Mouse (Mus musculus) cortical plate, adult 2 months (tissue): ENCODE results near the gene Srrm4. TPM values are rescaled to one million over a fixed set of nuclear protein-coding genes. Genes with fewer than 3 reads are reported as not detected.
A peak's percentile ranks its signal among the peaks of the same experiment; 100 is the strongest.

Experiments used
- H3K27ac ChIP-seq: fragments of 200-500 bp; 2 replicates; pipeline ENCODE4 v1.5.1; 2012; ENCODE audit warnings: low read length, control low read depth, inconsistent platforms; ENCODE audit not compliant: insufficient read depth
- H3K4me1 ChIP-seq: fragments of 200-500 bp; 2 replicates; pipeline ENCODE4 v1.6.1; 2011; ENCODE audit warnings: low read length; ENCODE audit not compliant: control insufficient read depth, insufficient read depth
- H3K4me3 ChIP-seq: fragments of 200-500 bp; 2 replicates; pipeline ENCODE4 v1.5.1; 2011; ENCODE audit warnings: mild to moderate bottlenecking, low read length, control low read depth; ENCODE audit not compliant: insufficient read depth
- CTCF ChIP-seq: fragments of 200-500 bp; IDR thresholded peaks from 2 replicates; pipeline ENCODE4 v1.5.1; 2011; ENCODE audit warnings: mild to moderate bottlenecking, control low read depth, low read length; ENCODE audit not compliant: insufficient read depth; ENCODE audit errors: extremely low read depth
- POLR2A ChIP-seq: fragments of 200-500 bp; IDR thresholded peaks from 2 replicates; pipeline ENCODE4 v1.6.1; 2011; ENCODE audit warnings: mild to moderate bottlenecking, low read length, control low read depth; ENCODE audit not compliant: insufficient read depth; ENCODE audit errors: extremely low read depth
- polyA plus RNA-seq: library from polyadenylated mRNA; depleted of rRNA; stranded (reverse); fragments of >200 nt; gene quantifications from 2 replicates; pipeline ENCODE4 v1.2.3, GENCODE M21; 2012

Srrm4 gene
- polyA plus RNA-seq, 1 experiment = 18.4 TPM

DNA sequence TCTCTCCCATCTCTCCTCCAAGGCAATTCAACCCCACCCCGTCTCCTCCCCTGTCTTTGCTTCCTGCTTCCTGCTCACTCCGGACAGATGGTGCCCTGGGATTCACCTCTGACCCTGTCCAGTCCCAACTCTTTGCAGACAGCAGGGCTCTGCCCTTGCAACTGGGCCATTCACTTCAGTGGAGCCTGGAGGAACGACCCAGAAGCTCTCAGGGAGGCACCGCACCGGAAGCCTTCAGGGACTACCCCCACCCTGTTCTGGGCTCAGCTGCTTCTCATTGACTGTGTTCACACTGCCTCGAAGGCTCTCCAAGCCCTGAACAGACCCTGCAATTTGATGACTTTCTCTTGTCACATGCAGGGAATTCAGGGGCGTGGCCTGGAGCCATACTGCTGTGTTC, 94.4 kb downstream of the Srrm4 start:
- Histone ChIP-seq H3K27ac (no peak overlapping the region), H3K4me3 (no peak overlapping the region), H3K4me1 (peaks cover 4% of the 10 kb centered on the region)
- no peak for TF ChIP-seq CTCF
- TF ChIP-seq POLR2A = no peak

GRCm38 (mm10) chr5:116496717-116497116, 94.9 kb downstream of the Srrm4 start:
- Histone ChIP-seq H3K4me3 (no peak overlapping the region), H3K4me1 (peaks cover 6% of the 10 kb centered on the region), H3K27ac (no peak overlapping the region)
- no peak for TF ChIP-seq POLR2A
- no peak for TF ChIP-seq CTCF

GRCm38 (mm10) chr5:116495466-116495865, 96.2 kb downstream of the Srrm4 start:
- H3K27ac ChIP-seq = no peak overlapping the region
- H3K4me1 ChIP-seq = peaks cover 9% of the 10 kb centered on the region
- H3K4me3 ChIP-seq = no peak overlapping the region
- TF ChIP-seq CTCF = no peak
- TF ChIP-seq POLR2A = no peak

GRCm38 (mm10) chr5:116494377-116494776, 97.2 kb downstream of the Srrm4 start:
- no peak overlapping the region for H3K4me3 ChIP-seq
- no peak for TF ChIP-seq CTCF
- TF ChIP-seq POLR2A = no peak
- H3K4me1 ChIP-seq = peaks cover 9% of the 10 kb centered on the region
- H3K27ac ChIP-seq = no peak overlapping the region

- Histone ChIP-seq H3K27ac (no peak overlapping the region), H3K4me1 (peaks cover 8% of the 10 kb centered on the region), H3K4me3 (no peak overlapping the region)
- TF ChIP-seq POLR2A (no peak), CTCF (no peak)
Measured at GRCm38 (mm10) chr5:116492726-116493125, 98.9 kb downstream of the Srrm4 start.

- Histone ChIP-seq H3K4me3 (no peak overlapping the region), H3K4me1 (peaks cover 6% of the 10 kb centered on the region), H3K27ac (0 out of 2 replicates have a peak overlapping the region, but pooled peaks have one; percentile 7)
- TF ChIP-seq POLR2A (no peak), CTCF (no peak)
Measured at GRCm38 (mm10) chr5:116491794-116492420, 99.7 kb downstream of the Srrm4 start.

DNA sequence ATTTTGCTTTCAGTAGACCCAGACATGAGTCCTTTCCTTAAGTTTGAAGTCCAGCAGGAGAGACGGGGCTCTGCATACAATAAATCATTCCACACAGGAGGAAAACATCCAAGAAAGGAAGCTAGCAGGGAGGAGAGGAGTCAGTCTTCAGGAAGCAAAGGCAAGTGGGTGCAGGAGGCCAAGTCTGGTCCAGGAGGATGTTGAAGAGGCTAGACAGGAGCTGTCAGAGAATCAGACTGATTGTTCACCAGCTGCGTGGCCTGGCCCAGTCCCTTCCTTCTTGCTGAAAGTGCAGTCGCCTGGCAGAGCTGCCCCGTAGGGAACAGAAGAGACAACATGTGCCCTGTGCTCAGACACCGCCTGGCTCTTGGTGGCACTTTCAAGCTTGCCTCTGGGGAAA, 100.8 kb downstream of the Srrm4 start:
- no peak for TF ChIP-seq CTCF
- TF ChIP-seq POLR2A = no peak
- Histone ChIP-seq H3K27ac (no peak overlapping the region), H3K4me3 (no peak overlapping the region), H3K4me1 (peaks cover 6% of the 10 kb centered on the region)

- Histone ChIP-seq H3K4me1 (peaks cover 8% of the 10 kb centered on the region), H3K4me3 (no peak overlapping the region), H3K27ac (no peak overlapping the region)
- TF ChIP-seq POLR2A (no peak), CTCF (no peak)
Measured at GRCm38 (mm10) chr5:116489621-116490020, 102.0 kb downstream of the Srrm4 start.

DNA sequence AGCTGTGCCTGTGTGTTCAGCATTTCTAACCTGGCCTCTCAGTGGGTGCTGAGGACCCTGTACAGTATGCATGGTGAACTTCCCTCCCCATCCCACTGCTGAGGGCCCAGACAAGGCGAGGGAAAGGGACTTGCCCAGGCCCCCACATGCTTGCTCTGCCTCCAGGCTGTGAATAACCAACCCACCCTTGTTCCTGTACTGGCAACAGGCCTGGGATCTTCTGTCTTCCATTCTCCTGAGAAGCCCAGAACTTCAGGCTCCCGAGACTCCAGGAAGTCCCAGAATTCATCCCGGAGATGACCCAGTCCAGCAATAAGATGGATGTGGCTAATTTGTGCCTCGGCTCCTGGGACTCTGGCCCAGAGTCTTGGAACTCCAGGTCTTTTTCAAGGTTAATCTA, 105.5 kb downstream of the Srrm4 start:
- TF ChIP-seq POLR2A = no peak
- H3K4me3 ChIP-seq = no peak overlapping the region
- H3K4me1 ChIP-seq = peaks cover 4% of the 10 kb centered on the region
- H3K27ac ChIP-seq = no peak overlapping the region

- Histone ChIP-seq H3K27ac (no peak overlapping the region), H3K4me3 (no peak overlapping the region), H3K4me1 (peaks cover 4% of the 10 kb centered on the region)
- TF ChIP-seq POLR2A (no peak), CTCF (no peak)
Measured at GRCm38 (mm10) chr5:116485069-116485468, 106.5 kb downstream of the Srrm4 start.

GRCm38 (mm10) chr5:116484236-116484635, 107.4 kb downstream of the Srrm4 start:
- Histone ChIP-seq H3K4me1 (peaks cover 4% of the 10 kb centered on the region), H3K4me3 (no peak overlapping the region), H3K27ac (no peak overlapping the region)
- TF ChIP-seq CTCF (no peak), POLR2A (no peak)
